Mouse (Mus musculus): Measurements from ENCODE around the gene Rom1.

The Rom1 gene

DNA sequence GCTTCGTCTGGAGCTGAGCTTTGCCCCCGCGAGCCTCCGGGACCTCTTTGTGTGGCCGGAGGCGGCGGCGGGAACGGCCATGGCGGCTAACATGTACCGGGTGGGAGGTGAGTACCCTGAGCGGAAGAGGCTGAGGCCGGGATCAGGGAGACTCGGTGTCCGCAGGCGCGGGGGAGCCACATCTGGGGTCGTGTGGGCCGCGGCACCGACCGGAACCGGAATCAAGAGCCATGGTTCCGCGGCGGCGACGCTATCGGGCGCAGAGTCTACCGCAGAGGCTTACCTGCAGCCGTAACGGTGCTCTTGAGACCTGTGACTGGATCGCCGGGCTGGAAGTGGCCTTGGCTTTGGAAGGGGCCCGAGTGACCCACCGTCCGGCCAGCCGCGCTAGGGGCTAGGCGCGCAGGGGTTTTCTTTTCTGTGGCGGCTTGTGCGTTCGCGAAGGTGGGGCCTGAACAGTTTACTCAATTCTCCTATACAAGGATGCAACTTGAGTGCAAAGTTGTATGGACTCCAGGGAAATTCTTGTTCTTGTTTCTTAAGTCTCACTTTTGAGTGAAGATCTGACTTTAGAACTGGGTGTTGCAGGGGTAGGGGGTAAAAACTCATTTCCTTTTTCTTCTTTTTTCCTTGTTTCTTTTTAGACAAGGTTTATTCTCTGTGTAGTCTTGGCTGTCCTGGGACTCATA lies 13.3 kb upstream of the Rom1 start:
- in situ Hi-C loops (cut with MboI; ENCODE audit: low sequenced_read_pairs), result no loop called here

DNA sequence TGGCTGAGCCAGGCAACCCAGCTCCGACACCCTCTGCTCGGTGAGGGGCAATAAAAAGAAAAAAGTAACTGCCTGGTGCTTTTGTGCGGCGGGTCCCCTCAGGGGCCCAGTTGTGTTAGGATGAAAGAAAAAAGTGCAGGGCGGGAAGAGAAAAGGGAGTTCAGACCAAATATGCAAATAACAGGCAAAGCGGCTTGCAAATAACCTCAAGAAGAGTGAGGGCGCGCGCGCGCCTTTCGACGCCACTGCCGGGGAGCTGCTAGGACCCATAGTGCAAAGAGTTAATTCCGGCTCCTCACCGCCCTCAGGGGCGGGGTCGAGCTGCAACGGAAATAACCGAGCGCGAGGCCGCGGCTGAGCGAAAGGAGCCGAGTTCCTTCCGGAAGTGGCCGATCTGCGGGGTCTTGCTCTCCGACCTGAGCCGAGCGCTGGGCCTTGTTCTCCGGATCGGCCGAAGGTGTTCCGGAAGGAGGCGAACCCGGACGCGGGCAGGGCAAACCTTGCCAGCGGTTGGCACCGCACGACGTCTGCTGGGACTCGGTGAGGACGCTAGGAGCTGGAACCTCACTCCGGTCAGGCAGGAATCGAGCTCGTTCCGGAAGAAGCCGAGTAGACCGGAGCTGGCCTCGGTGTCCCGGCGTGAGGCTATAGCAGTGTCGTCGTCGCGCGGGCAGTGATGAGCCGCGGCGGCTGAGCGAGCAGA lies 12.5 kb upstream of the Rom1 start, which contains the start of gene Mta2:
TSS of gene Mta2 (plus strand) at position 361 of the 703 bp plus-strand sequence.
- in situ Hi-C loops (cut with MboI; ENCODE audit: low sequenced_read_pairs), result no loop called here

- in situ Hi-C loops (cut with MboI; ENCODE audit: low sequenced_read_pairs), result no loop called here
These were observed 12.0 kb upstream of the Rom1 start for GRCm38 (mm10) chr19:8941136-8941514.

DNA sequence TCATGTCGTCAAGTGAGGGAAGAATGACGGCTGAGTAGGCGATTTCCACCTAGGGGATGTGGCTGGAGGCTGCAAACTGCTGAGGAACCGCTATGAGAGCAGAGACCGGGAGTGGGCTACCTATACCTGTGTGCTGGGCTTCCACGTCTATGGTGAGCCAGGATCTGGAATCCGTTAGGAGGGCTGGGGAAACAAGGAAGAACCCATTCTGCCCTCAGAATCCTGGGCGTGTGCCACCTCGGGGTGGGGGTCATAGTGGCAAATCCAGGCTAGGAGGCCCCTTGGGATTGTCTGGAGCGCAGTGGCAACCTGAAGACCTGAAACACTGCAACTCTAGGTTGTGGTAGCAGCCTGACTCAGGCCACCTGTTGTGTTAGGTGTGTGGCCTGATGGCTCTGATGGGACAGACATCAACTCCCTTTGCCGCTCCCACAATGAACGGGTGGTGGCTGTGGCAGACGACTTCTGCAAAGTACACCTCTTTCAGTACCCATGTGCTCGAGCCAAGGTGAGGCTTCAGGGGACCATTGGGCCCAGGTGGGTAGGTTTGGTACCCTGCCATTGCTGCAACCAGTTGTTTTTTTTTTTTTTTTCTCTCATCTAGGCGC lies 11.5 kb upstream of the Rom1 start:
- in situ Hi-C loops (cut with MboI; ENCODE audit: low sequenced_read_pairs), result no loop called here

DNA sequence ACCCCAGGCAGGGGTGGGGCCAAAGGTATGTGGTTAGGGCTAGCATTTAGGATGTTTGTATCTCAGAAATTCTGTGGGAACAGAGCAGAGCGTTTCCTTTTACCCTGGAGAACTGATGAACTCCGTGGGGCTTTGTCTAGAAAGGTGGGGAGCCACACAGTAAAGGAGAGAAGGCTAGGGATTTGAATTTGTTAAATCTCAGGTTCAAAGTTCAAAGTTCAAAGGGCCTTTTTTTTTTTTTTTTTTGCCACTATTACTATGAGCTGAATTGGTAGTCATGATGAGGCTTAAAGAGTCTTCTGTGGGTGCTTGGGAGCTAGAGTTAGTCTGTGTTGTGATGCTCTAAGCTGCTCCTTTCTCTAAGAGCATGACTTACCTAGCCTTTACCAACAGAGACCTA lies 7.6 kb upstream of the Rom1 start:
- in situ Hi-C loops (cut with MboI; ENCODE audit: low sequenced_read_pairs), result no loop called here

DNA sequence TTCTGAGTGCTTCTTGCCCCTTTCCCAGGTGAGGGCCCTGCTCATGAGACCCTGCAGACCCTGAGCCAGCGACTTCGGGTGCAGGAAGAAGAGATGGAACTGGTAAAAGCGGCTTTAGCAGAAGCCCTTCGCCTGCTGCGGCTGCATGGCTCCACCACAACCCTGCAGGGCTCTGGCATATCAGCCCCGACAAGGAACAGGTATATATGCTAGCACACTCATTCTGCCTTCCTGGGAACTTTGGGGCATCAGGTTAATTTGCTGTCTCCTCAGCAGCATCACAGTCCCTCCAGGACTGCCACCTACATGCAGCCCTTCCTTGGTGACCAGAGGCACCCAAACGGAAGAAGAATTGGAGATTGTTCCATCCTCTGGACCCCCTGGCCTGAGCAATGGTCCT lies 1.6 kb upstream of the Rom1 start:
- in situ Hi-C loops (cut with MboI; ENCODE audit: low sequenced_read_pairs), result no loop called here

DNA sequence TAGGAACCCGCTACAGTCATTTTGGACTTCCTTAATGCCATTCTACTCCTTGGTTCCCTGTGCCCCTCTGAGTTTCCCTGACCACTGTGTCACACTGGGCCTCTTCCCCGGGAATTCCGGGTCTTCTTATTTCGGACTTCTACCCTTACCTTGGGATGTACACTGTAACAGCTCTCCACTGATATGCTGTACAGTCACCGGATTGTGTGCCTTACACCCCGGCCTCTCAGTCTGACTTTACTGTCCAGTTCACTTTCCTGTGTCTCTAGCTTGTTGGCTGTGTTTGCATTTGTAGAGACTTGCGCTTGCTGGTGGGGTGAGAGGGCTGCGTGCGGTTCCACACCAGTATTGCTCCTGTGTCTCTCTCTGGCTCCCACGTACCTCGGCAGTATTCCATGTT lies 961 bp upstream of the Rom1 start:
- in situ Hi-C loops (cut with MboI; ENCODE audit: low sequenced_read_pairs), result no loop called here

- in situ Hi-C loops (cut with MboI; ENCODE audit: low sequenced_read_pairs), result no loop called here
These were observed 400 bp downstream of the Rom1 start for GRCm38 (mm10) chr19:8928689-8929223.

DNA sequence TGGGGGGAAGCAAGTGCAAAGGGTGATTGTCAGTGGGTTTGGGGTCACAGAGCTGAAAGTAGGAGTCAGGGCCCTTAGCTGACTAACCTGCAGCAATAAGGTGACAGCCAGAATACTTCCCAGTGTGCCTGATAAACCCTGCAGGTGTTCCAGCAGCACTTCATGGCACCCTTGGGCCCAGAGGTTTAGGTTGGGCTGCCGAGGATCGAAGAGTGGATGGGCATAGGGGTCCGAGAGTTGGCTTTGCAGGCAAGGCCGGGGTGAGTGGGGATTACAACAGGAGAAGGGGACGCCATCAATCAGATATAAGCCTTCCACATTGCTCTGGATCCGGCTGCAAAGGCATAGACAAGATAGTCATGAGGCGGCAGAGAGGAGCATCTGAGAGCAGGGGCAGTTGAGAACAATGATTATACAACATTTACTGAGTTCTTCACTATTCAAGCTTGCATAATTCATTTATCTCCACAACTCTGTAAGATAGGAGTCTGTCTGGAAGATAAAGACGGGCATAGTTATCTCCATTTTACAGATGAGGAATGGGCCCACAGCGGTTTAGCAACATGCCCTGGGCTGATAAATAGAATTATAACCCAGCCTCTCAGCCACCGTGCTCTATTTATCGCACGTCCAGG lies 1.1 kb downstream of the Rom1 start:
- in situ Hi-C loops (cut with MboI; ENCODE audit: low sequenced_read_pairs), result no loop called here

DNA sequence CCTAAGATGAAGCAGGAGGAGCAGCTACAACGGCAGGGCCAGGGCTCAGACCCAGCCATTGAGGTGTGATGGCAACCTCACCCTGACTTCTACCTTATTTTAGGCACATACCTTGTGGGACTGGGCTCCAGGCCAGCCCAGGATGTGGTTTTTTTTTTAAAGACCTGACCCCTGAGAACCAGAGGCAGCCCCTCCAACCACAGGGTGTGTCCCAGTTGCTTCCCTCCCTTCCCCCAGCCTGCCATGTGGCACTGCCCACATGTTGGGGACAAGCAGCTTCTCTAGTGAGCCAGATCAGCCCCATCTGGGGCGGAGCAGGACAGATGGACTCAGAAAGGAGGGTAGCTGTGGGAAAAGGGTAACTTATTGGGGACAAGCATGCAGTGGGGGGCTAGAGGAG lies 2.4 kb downstream of the Rom1 start:
- in situ Hi-C loops (cut with MboI; ENCODE audit: low sequenced_read_pairs), result no loop called here

GRCm38 (mm10) chr19:8921741-8922140 lies 7.4 kb downstream of the Rom1 start:
- in situ Hi-C loops (cut with MboI; ENCODE audit: low sequenced_read_pairs), result no loop called here

DNA sequence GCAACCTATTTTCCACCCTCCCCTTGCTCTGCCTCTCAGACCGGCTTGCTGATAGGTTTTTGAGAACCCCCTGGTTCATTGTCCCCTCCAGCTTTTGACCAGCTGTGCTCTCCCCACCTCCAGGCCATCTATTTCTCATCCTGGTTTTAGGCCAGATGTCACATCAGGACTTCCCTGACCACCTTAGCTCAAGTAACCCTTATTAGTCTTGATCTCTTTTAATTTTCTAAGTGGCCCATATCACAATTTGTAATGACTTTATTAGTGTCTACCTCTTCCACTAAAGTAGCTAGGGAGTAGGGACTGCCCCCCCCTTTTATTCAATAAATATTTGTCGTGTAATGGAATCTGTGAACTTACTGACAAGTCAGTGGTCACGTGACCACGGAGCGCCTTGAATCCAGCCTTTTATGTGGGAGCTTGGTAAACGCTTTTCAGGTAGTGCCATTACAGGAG lies 8.3 kb downstream of the Rom1 start:
- in situ Hi-C loops (cut with MboI; ENCODE audit: low sequenced_read_pairs), result no loop called here

GRCm38 (mm10) chr19:8920073-8920736 lies 9.0 kb downstream of the Rom1 start, which contains the start of gene B3gat3:
Gene B3gat3 (plus strand): TSS chr19:8920374.
- in situ Hi-C loops (cut with MboI; ENCODE audit: low sequenced_read_pairs), result no loop called here

GRCm38 (mm10) chr19:8919684-8920072 lies 9.5 kb downstream of the Rom1 start:
- in situ Hi-C loops (cut with MboI; ENCODE audit: low sequenced_read_pairs), result no loop called here

GRCm38 (mm10) chr19:8919000-8919399 lies 10.2 kb downstream of the Rom1 start:
- in situ Hi-C loops (cut with MboI; ENCODE audit: low sequenced_read_pairs), result no loop called here

DNA sequence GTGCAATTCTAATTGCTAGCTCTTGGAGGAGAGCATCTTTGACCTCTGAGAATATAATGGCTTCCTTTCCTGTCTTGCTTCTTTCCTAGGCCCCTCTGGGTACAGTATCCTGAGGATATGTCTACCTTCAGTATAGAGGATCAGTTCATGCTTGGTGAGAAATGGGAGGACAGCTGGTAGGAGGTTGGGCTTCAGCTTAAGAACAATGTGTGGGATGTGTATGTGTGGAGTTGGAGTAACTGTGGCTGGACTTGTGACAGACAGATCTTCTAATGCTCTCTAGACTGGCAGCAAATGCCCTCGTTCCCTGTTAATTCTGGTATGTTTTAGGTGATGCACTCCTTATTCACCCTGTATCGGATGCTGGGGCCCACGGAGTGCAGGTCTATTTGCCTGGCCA lies 14.9 kb downstream of the Rom1 start:
- in situ Hi-C loops (cut with MboI; ENCODE audit: low sequenced_read_pairs), result no loop called here

- in situ Hi-C loops (cut with MboI; ENCODE audit: low sequenced_read_pairs), result no loop called here
These were observed 17.3 kb downstream of the Rom1 start for GRCm38 (mm10) chr19:8911810-8912209.

GRCm38 (mm10) chr19:8908531-8908930 lies 20.6 kb downstream of the Rom1 start:
- in situ Hi-C loops (cut with MboI; ENCODE audit: low sequenced_read_pairs), result no loop called here

- in situ Hi-C loops (cut with MboI; ENCODE audit: low sequenced_read_pairs), result no loop called here
These were observed 25.7 kb downstream of the Rom1 start for GRCm38 (mm10) chr19:8903412-8903811.

DNA sequence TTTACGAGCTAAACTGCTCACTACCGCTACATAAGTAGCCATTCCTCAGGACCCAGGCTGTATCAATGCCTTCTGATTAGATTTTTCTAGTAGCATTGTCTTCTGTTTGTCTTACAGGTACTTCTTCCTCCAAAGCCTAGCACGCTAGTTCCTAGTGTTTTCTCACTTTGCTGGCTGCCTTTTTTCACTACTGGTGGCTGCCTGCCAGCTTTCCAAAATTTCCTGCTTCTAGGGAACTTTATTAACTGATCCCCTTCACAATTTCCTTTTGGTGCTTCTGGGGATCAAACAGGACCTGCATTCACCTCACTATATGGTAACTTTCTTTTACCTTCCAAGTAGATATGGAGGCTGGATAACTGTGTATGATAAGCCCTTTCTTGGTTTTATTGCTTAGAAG lies 30.1 kb downstream of the Rom1 start:
- in situ Hi-C loops (cut with MboI; ENCODE audit: low sequenced_read_pairs), result no loop called here

DNA sequence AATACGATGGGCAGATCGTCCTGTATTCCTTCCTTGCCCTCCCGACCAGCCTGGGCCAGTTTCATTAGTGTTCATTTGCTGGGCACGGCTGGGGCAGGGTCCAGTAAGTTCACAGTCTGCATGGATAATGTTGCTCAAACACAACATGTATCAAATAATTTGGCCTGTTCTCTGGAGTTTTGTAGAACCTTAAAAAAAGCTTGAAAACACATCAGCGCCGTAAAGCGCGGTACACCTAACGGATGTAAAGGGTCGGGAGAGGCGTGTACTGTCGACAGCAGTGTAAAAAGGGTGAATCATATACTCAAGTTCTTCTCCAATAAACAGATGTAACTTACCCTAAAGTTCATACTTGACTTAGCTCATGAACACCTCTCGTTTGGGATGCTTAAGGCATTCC lies 30.6 kb downstream of the Rom1 start:
- in situ Hi-C loops (cut with MboI; ENCODE audit: low sequenced_read_pairs), result no loop called here
